Mouse (Mus musculus): Measurements from ENCODE around the gene Atpaf2. TPM values are rescaled to one million over a fixed set of nuclear protein-coding genes. Genes with fewer than 3 reads are reported as not detected.

Atpaf2 gene
- polyA plus RNA-seq (2015; fragmentation: Nextera tagmentation; extraction: Ambion mirVana): 29.7 and 30.1 TPM in 2 replicates

GRCm38 (mm10) chr11:60417717-60418472 lies at the start of gene Atpaf2:
Gene Atpaf2, minus strand, starts transcription at chr11:60418457.

GRCm38 (mm10) chr11:60454080-60454744 lies 36.0 kb upstream of the Atpaf2 start, which contains the start of gene Drg2:
Gene Drg2, plus strand, starts transcription at chr11:60454591.

DNA sequence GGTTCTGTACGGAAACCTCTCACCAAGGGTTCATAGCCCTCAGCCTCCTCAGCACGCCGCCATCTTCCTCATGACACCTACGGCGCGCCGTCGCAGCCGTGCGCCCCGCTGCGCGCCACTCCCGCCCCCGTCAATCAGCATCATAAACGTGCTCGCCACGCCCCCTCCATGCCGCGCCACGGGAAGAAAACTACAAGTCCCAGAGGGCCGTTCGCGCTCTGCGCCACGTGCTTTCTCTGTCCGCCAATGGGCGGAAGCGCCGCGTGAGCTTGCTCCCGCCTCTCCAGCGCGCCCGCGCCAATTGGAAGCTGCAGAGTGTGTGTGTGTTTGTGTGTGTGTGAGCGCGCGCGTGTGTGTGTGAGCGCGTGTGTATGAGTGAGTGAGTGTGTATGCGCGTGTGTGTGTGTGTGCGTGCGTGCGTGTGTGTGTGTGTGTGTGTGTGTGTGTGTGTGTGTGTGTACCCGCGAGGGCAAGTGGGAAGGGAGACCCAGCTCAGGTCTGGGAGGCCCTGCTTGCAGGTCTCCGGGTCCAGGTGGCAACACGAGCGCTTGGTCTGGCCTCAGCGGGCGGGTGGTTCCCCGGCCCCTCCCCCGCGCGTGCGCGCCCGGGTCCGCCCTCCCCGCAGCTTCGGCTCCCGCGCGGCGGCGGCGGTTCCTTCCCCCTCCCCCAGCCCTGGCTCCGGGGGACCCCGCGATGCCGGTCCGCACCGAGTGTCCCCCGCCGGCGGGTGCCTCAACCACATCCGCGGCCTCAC lies 1.1 kb downstream of the Atpaf2 start, which contains the start of gene Gid4:
TSS of gene Gid4 (plus strand) at position 183 of the 754 bp plus-strand sequence.

DNA sequence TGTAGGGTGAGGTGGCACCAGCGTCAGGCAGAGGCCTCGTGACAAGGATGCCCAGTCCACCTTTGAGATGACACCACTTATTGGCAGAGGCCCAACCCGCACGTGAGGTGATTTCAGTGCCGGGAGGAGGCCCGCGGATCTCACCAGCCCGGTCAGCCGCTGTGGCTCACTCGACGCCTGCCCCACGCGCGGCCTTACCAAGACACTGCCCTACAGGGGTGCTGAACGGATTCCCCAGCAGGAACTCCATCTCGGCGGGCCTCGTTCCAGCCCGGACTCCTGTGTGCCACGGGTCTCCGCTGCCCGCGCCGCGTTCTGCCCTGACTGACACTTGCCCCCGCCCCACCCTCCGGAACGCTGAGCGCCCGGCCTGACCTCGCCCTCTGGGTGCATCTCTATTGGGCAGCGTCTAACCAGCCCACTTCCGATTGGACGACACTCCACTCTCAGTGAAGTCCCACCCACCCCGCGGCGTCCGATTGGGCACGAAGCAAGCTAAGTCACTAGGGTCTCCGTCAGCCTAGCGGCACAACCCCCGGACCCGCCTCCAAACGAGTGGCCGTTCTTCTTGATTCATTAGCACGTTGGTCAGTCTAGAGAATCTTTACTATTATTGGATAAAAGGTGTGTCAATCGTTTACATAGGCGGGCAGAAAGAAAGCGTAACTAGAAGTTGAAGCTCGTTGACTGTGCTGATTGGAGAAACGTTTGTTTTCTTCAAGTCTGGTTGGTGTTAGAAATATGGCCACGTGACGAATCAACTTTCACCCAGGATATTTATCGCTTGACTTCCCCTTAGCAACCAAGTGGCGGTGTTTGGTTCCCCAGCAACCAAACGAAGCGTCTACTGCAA lies 65.5 kb downstream of the Atpaf2 start, which contains the start of the genes Tom1l2 and Drc3:
TSS of gene Tom1l2 (minus strand) at position 347 of the 853 bp plus-strand sequence.
TSS of gene Drc3 (plus strand) at position 771 of the 853 bp plus-strand sequence.

Other genes with a start within 250 kb of the Atpaf2 start
- gene Srebf1, start 195.9 kb downstream of the Atpaf2 start, polyA plus RNA-seq (2015; fragmentation: Nextera tagmentation; extraction: Ambion mirVana): 31.0 and 37.9 TPM in 2 replicates
- gene Tom1l2, start 65.6 kb downstream of the Atpaf2 start, polyA plus RNA-seq (2015; fragmentation: Nextera tagmentation; extraction: Ambion mirVana): 7.1 and 9.7 TPM in 2 replicates
- 0.31 and 0.67 TPM in 2 replicates for gene Drc3, start 65.1 kb downstream of the Atpaf2 start, polyA plus RNA-seq (2015; fragmentation: Nextera tagmentation; extraction: Ambion mirVana)
- 10.3 and 11.1 TPM in 2 replicates for gene Gid4, start 1.3 kb downstream of the Atpaf2 start, polyA plus RNA-seq (2015; fragmentation: Nextera tagmentation; extraction: Ambion mirVana)
- gene Drg2, start 36.1 kb upstream of the Atpaf2 start, polyA plus RNA-seq (2015; fragmentation: Nextera tagmentation; extraction: Ambion mirVana): 31.5 and 32.1 TPM in 2 replicates
- 0.08 and 0.13 TPM in 2 replicates for gene Myo15, start 50.9 kb upstream of the Atpaf2 start, polyA plus RNA-seq (2015; fragmentation: Nextera tagmentation; extraction: Ambion mirVana)
- gene Alkbh5, start 117.9 kb upstream of the Atpaf2 start, polyA plus RNA-seq (2015; fragmentation: Nextera tagmentation; extraction: Ambion mirVana): 25.1 and 26.9 TPM in 2 replicates